Mouse (Mus musculus) G1E (cell line): ENCODE measurements around the gene Ddx39b.

ENCODE experiments used
- CTCF ChIP-seq: IDR thresholded peaks from 2 replicates; pipeline ENCODE4 v1.5.1; 2012; ENCODE audit warnings: low read depth, low read length, inconsistent platforms, mixed read lengths
- GATA1 ChIP-seq: IDR thresholded peaks from 2 replicates; pipeline ENCODE4 v1.6.1; 2012; ENCODE audit warnings: borderline replicate concordance, low read length, inconsistent platforms, mixed read lengths
- TAL1 ChIP-seq: conservative IDR thresholded peaks from 2 replicates; pipeline ENCODE4 v1.6.1; 2012; ENCODE audit warnings: low read depth, low read length, inconsistent platforms, mixed read lengths

GRCm38 (mm10) chr17:35278957-35279688 lies 37.6 kb downstream of the Ddx39b start:
- TF ChIP-seq CTCF (no peak), GATA1 (no peak), TAL1 (no peak)
